Mouse (Mus musculus) layer of hippocampus, adult 9-11 months (tissue): ENCODE measurements around the gene Sipa1l3.
A peak's percentile ranks its signal among the peaks of the same experiment; 100 is the strongest.

Experiments used
- DNase-seq: peaks from one replicate; pipeline ENCODE4 v3.0.0; 2022

The Sipa1l3 gene

DNA sequence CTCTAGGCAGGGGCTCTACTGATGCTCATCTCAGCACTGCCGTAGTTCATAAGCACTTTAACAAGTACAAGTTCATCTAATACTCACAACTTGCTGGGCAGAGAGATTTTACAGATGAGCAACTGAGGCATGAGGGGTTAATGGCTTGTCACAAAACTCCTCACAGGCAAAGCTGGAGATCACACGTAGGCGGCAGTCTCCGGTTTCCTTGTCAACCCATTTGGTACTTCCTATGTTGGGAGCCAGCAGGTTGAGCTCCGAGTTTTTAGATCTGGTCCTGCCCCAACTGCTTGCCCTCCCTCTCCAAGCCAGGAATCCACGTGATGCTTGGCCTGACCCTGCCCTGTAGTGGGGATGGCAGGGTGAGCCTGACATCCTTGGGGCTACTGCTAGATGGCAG is 191.4 kb downstream of the Sipa1l3 start:
- DNase-seq: no peak

DNA sequence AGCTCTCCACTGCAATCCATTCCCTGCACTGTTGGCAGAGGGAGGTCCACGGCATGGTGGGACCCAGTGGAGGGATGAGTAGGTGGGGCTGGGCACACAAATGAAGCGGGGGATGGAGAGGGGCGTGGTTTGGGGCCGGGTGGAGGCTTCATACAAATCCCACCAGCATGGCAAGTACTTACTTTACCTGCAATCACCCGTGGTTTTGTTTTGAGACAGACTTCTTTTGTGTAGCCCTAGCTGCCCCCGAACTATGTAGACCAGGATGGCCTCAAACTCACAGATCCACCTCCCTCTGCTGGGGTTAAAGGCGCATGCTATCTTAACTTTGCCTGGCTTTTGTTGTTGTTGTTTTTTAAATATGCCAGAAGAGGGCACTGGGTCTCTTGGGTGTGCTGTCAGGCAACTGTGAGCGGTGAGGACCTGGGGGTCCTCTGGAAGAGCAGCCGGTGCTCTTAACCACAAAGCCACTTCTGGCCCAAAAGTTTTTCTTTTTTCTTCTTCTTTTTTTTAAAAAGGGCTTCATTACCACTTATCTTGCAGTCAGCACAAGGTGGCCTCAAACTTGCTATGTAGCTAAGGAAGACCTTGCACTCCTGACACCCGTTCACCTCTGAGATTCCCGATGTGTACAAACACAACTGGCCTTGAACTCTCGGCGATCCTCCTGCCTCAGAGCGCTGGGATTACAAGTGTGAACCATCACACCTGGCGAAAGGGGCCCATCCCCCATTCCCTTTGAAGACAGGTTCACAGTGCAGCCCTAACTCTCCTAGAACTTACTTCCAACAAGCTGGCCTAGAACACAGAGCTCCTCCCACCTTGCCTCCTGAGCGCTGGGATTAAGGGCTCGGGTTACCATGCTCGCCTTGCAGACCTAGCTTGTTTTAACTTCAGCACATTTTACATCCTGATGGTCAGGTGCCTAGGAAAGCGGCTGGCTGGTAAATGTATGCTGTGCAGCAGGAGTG is 198.8 kb downstream of the Sipa1l3 start:
- DNase-seq: no peak

DNA sequence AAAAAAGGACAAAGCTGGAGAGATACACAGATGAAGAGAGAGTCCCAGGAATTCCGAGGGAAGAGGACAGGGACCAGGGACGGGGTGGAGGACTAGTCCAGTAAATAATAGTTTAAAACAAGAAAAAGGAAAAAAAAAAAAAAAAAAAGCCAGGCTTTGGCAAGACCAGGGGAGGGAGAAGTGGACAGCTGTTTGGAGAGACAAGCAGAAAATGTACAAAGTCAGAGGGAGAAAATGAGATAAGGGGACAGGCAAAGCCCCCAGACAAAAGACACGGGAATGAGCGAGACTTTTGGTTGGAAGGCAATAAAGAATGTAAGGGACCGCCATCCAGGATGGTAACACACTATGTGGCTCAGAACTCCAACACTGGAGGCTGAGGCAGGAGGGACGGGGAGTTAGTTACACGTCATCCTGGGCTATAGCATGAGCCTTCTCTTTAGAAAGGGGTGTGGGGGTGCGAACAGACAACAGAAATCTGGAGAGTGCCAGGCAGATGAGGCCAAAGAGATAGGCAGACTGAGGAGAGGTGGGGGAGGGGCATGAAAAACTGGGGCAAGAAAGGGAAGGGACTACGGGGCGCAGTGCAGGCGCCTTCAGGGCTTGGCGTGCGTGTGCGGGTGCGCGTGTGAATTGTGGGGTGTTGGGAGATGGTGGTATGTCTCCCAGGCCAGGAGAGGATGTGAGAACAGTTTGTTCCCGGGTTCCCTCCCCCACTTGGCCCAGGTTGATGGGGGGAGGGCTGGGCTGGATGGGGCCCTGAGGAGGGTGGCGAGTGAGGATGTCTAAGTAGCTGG is 200.1 kb downstream of the Sipa1l3 start:
- no peak for DNase-seq

DNA sequence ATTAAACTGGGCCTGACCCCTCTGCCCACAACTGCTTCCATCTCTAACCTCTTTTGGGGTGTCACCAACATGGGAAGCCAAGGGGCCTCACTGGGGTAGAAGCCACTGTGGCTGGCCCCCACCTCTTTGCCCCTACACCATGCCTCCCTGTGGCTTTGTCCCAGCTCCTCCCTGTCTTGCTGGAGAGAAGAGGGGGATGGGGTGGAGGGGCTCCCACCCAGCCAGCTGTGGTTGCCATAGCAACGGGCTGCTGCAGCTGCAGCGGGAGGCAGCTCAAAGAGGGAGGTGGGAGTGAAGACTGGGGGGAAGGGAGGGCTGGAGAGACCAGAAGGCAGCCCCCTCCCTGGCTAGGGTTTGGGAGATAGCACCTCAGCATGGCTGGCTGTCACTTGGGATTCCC is 200.9 kb downstream of the Sipa1l3 start:
- DNase-seq: no peak

DNA sequence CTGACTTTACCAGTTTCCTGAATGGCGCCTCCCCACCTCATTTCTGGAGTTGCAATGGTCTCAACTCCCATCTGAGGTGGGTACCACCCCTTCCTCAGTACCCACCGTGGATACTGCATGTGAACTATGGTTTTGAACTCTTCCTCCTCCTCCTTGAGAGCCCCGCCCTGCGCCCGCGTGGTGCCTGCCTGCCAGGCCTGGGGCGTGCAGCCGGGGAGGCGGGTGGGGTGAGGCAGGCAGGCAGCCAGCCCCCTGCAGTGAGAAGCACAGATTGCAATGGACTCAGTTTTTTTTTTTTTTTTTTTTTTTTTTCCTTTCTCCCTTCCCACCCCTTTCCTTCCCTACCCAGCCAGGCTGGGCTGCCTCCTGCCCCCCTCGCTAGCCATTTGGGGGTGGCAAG is 201.5 kb downstream of the Sipa1l3 start:
- peak; percentile 77 for DNase-seq

DNA sequence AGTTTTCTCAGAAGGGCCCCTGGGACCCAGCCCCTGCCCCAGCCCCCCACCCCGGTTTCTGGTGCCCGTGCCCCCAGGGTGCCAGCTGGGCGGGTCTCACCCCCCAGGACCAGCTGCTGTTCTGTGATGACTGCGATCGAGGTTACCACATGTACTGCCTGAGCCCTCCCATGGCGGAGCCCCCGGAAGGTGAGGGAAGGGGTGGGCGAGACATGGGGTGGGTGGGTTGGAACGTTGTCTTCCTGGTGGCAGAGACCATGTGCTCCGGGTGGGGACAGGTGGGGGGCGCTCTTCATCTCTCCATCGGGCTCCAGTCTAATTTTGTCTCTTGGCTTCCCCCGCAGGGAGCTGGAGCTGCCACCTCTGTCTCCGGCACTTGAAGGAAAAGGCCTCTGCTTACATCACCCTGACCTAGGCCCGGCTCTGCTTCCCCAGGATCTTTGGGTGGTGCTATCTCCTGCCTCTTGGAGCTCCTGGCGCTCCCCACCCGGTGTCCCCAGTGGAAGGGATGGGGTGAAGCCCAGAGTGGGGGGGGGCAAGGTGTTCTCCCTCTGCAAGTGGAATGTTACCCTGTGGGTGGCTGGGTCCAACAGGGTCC is 202.2 kb downstream of the Sipa1l3 start:
- no peak for DNase-seq

DNA sequence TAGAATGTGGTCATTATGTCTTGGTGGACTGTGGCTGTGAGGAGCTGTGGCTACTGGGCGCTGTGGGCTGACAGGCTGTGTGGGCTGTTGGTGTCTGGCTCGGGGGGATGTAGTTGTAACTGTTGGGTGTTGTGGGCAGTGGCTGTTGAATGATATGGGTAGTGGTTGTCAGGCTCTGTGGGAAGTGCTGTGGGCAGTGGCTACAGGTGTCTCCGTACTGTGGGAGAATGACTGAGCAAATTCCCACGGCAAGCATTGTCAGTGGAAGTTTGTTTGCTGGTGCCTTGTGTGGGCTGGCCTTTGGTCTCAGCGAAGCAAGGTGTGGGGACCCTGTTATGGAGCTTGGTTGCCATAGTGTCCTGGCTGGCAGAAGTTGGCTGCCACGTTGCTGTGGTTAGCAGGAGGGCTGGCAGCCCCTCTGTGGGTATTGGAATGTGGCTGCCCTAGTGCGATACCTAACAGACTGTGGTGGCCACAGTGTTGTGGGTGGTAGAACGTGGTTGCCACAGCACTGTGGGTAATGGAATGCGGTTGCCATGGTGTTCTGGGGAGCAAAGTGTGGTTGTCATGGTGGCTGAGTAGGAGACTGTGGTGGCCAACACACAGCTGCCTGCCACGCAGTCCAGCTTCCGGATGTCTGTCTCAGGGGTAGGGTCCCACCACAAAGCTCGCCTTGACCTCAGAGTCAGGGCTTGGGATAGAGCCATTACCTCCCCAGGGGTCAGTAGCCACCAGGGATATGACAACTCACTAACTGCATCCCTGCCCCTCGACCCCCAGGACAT is 203.4 kb downstream of the Sipa1l3 start:
- peak; percentile 90 for DNase-seq

DNA sequence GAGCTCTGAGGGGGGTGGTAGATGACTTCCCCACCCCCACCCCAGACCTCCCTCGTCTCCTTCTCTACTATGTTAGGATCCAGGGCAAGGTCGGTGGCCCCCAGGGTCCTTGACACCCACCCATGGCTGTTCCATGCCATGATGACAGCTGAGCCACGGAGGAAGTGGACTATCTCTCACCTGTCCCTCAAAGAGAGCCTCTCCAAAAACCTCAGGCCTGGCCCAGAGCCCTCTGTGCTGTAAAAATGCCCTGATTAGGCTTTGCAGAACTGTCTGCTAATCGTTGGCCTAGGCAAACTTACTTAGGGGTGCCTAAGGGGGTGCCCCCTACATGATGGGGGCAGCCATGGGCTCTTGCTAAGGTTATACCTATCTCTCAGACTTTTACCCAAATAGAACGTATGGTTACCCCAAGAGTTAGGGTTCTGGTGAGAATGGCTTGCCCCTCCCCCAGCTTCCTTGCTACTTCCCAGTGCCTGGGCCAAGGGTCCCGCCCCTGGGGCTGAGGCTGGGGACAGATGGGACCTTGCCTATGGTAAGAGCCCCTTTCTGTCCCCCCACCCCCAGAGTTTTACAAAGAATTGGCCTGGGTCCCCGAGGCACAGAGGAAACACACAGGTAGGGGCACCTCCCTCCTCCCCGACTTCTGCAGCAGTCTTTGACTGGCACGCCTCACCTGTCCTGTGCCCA is 204.7 kb downstream of the Sipa1l3 start:
- no peak for DNase-seq

DNA sequence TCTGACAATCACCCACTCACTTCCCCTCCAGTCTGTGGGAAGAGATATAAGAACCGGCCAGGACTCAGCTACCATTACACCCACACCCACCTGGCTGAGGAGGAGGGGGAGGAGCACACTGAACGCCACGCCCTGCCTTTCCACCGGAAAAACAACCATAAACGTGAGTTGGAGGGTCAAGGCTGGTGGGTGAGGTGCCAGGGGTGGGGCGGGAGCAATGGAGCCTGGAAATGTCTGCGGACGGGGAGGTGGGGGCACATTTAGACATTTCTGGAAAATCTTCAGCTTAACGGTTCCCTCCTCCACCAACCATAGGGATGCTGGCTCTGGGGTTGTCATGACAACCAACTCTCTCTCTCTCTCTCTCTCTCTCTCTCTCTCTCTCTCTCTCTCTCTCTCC is 205.4 kb downstream of the Sipa1l3 start:
- peak; percentile 76 for DNase-seq

DNA sequence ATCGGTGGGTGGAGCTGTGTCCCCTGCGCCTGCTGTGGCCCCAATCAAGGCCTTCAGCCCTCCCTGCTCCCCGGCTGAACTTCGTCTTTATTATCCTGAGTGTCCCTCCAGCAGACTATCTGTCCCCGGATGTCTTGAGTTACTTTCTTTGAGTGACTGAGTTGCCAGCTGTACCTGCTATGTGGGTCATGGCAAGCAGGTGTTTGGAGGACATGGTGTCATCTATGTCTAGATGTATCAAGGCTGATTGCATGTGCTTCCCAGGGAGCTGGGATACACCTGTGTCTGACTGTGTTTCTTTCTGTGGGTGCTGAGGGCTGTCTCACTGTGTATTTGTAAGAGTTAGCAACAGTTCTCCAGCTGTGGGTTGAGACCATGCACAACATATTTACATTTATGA is 208.7 kb downstream of the Sipa1l3 start:
- no peak for DNase-seq

DNA sequence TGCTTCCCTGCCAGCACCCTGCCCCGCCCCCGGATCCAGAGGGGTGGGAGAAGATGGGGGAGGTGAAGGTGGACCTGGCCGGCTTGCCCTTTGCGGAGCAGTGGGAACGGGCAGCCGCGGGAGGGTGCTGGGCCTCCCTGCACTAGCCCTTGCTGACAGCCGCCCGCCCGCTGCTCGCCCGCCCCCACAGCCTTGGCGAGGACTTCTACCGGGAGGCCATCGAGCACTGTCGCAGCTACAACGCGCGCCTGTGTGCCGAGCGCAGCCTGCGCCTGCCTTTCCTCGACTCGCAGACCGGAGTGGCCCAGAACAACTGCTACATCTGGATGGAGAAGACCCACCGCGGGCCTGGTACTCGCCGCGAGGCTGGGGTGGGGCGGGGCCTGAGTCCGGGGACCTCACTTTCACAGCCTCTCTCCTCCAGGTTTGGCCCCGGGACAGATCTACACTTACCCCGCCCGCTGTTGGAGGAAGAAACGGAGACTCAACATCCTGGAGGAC is 209.2 kb downstream of the Sipa1l3 start:
- DNase-seq: no peak

DNA sequence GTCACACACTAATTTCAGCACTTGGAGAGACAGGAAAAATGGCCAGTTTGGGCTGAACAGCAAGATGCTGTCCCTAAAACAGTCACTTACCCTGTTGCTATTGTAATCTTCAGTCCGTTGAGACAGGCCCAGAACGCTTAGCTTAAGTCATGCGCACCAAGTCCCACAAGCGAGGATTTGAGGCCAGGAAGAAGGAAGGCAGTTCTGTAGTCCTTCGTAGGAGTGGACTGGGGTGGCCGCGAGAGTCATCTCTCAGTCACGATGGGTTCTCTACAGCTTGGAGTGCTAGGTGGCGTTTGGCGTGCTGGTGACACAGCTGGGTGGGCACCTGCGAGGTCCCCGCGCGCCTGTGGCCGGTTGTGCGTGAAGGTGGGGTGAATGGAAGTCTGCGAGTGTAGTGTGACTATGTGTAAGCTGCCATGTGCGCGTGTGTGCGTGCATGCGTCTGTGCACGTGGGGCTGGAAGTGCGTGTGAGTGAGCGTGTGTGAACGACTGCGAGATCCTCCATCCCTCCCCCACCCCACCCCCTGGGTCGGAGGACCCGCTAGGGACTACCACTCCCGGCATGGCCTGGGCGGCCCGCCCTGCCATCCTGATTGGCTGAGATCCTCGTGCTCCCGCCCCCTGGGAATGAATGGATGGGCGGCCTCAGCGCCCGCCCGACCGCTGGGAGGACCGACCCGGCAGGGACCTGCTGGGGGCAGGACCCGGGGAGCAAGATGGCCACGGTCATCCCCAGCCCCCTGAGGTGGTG is 210.9 kb downstream of the Sipa1l3 start:
- DNase-seq: peak; percentile 94

DNA sequence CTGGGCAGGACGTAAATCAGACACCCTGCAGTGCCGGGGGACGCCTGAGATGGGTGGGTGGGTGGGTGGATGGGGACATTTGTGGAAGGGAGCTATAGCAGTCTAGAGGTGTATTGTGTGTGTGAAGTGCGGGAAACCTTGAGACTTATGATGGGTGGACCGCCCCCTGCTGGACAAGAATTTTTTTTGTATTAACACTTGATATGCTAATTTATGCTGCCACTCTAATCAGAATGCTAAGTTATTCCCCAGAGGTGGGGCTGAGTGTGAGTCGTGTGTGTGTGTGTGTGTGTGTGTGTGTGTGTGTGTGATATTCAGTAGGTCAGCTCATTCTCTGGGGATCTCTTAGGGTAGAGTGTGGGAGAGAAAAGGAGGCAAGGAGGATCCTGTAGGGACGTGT is 211.8 kb downstream of the Sipa1l3 start:
- DNase-seq: no peak

DNA sequence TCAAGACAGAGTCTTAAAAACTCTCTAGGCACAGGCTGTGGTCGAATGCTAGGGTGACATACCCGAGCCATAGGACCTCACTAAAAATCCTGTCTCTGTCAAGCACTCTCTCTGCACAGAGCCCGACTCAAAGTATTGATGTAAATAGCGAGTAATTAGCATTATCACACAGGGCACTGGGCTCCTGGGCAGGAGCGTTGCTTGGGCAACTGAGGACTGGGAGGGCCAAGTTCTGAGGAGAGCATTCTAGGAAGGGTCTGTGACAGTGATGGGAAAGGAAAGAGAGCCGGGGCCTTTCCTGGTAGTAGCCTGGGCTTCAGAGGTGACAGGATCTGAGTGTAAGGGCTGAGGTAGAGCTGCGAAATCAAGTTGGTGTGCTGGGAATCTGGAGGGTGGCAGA is 212.3 kb downstream of the Sipa1l3 start:
- no peak for DNase-seq

DNA sequence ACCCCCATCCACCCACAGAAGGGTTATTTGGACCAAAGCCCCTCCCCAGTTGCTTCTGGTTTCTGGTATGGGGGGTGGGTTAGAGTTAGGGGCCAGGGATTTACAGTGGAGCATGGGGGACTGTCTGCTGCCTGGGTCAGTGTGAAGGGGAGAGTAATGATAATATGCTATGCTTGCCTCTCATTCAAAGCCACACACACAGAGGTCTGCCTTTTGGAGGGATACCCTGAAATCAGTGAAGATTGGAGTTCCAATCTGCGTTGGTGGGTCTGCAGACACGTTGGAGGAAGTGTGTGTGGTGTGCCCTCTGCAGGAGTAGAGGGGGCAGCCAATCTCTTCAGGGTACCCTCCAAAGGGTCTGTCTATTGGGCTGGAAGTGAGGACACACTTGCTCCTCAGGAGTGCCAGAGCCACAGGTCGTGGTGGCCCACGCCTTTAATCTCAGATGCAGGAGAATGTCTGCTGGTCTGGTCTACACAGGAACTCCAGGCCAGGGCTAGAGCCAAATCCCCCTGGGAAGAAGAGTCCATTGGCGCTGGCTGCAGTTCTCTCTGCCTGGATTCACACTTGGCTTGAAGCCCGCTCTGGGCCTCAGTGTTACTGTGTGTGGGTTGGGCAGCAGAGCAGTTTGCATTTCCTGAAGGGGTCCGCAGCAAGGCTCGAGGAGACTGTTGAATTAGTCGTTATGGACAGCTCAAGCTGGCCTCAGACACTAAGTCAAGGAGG is 213.0 kb downstream of the Sipa1l3 start:
- DNase-seq: no peak

DNA sequence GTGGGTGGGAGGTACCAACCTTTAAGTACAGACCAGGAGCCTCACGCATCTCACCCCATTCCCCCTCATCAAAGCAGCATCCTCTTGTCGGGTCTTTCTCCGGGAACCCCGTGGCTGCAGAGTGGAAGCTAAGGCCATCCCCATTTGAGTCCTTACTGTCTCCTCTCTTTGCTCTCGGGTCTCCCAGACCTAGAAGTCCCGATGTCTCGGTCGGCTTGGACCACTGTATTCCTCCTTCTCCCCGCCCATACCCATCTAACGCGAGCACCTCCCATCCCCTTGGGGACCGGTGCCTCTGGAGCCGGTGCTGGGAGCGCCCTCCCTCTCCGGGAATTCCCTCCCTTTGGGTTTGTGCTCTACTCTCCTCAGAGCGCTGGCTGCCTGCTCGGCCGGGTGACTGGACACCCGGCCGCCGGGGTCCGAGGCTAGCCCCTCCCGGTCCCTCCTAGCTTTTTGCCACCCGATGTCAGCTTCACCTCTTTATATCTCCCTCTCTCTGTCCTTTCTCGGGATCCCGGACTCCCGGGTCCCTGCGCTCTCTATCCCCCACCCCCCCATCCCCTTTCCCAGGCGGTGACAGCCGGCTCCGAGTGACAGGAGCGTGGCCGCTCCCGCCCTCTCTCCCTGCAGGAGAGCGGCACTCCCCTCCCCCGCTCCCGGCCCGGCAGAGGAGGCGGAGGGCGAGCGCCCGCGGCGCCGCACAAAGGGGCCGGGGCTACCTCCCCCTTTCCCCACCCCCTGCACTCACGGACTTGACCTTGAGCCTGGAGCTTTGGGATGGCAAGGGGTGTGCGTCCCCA is 213.8 kb downstream of the Sipa1l3 start:
- no peak for DNase-seq

DNA sequence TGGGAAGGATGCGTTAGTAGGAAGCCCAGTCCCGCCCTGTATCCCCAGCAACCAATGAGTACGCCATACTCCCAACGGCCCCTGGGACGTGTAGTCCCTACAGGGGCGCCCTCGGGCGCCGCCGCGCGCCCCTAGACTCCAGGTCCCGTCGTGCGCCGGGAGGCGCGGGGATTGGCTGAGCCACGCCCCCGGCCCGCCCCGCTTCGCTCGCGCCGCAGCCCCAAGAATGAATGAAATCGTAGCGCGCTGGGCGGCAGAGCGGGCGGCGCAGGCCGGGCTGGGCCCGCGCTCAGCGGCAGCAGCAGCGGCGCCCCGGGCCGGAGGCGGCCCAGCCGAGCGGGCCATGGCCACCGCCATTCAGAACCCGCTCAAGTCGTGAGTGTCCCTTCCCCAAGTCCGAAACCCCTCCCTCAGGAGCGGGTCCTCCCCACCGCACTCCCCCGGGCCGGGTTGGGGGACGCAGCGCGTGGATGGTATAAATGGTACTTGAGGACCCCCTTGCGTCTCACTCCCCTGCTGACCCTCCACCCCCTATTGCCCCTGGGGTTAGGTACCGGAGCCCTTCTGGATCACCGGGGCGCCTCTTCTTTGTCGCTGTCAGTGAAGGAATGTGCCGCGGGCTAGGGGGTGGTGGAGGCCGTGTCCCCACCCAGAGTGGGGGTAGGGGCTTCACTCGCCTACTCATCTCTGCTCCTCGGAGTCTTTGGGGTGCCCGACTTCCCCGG is 214.5 kb downstream of the Sipa1l3 start, which contains the start of gene Dpf1:
Gene Dpf1 (plus strand): TSS at position 214 of the 725 bp plus-strand sequence.
- DNase-seq: peak; percentile 95

DNA sequence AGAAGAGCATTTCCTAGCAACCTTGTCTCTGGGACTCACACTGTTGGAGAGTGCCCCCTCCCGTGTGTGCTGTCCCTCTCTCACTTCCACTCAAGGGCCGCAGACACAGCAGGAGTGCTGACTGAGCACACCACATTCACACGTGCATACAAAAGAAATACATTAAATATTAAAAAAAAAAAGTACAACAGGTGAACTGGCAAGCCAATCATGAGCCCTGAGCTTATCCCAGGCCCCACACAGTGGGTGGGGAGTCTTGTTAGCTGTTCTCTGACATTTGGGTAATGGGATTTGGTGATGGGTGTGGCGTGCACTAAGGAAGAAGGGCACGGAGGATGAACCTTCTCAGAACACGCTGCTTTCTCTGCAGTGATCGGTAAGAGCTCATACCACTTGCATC is 215.8 kb downstream of the Sipa1l3 start:
- no peak for DNase-seq

DNA sequence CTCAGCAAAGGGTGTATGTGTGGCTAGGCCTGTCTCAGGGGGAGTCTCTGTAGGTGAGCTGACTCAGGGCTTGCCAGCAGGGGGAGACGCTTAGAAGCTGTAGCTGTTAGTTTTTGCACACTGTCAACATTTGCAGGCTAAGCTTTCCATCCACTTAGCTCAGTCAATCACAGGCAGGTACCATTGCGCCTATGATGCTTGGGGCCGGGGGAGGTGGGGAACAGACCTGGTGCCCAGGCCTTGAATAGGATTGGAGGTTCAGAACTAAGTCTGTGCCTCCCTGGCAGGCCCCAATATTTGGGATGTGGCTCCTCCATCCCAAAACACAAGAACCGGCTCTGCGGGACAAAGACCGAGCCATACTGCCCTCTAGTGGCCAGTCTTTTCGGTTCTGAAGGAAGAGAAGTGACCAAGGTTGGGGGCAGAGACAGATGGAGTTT is 217.3 kb downstream of the Sipa1l3 start:
- no peak for DNase-seq
